Mouse (Mus musculus) forebrain, embryonic 12.5 days (tissue): ENCODE measurements at regions not wholly inside any gene's neighbourhood (a gene's known extent, or its start where the extent isn't known, plus 50 kb on each side); places are given as distances from the start of the nearest gene placed in this dataset.

Experiments
- ATAC-seq: fragments of 200-750 bp; cut with Nextera tagmentation; 2 replicates; pipeline ENCODE4 v1.8.0; 2017; ENCODE audit warnings: moderate TSS enrichment; ENCODE audit not compliant: low FRiP score
- H3K27ac ChIP-seq: fragments of 300-500 bp; sonication (generic); 2 replicates; pipeline ENCODE4 v1.5.1; 2016; ENCODE audit warnings: mild to moderate bottlenecking
- H3K27me3 ChIP-seq: fragments of 300-500 bp; sonication (generic); 2 replicates; pipeline ENCODE4 v1.6.1; 2016; ENCODE audit warnings: mild to moderate bottlenecking
- H3K36me3 ChIP-seq: fragments of 300-500 bp; sonication (generic); replicated peaks from 2 replicates; pipeline ENCODE4 v1.6.1; 2016; ENCODE audit warnings: mild to moderate bottlenecking
- H3K4me1 ChIP-seq: fragments of 300-500 bp; sonication (generic); 2 replicates; pipeline ENCODE4 v1.6.1; 2016
- H3K4me2 ChIP-seq: fragments of 300-500 bp; sonication (generic); 2 replicates; pipeline ENCODE4 v1.6.1; 2016; ENCODE audit warnings: mild to moderate bottlenecking, moderate library complexity
- H3K4me3 ChIP-seq: fragments of 300-500 bp; sonication (generic); replicated peaks from 2 replicates; pipeline ENCODE4 v1.5.1; 2016; ENCODE audit warnings: mild to moderate bottlenecking
- H3K9ac ChIP-seq: fragments of 300-500 bp; sonication (generic); 2 replicates; pipeline ENCODE4 v1.6.1; 2016; ENCODE audit warnings: mild to moderate bottlenecking
- H3K9me3 ChIP-seq: fragments of 300-500 bp; sonication (generic); 2 replicates; pipeline ENCODE4 v1.6.1; 2016
- WGBS: fragments of 180-500 bp; shearing (Covaris S2); methylation state at CpG from one replicate; pipeline ENCODE4 v1.1.7; 2016; 5-methylcytosine and 5-hydroxymethylcytosine counted together

- no peak overlapping the region for H3K4me2 ChIP-seq
- H3K4me3 ChIP-seq, result no peak overlapping the region
- H3K36me3 ChIP-seq, result no peaks in the 10 kb centered on the region
- no peak overlapping the region for H3K9ac ChIP-seq
- ATAC-seq, result no peak
- H3K27ac ChIP-seq, result no peak overlapping the region
- H3K4me1 ChIP-seq, result no peaks in the 10 kb centered on the region
- H3K9me3 ChIP-seq, result no peaks in the 10 kb centered on the region
- H3K27me3 ChIP-seq, result no peaks in the 10 kb centered on the region
- 39% methylated on average over 12 of the region's 12 CpGs for WGBS
Measured at GRCm38 (mm10) chr1:121013839-121014503, 318.4 kb downstream of the Insig2 start.

GRCm38 (mm10) chr1:121029375-121029774, 303.0 kb downstream of the Insig2 start:
- no peak overlapping the region for H3K4me3 ChIP-seq
- H3K9me3 ChIP-seq, result no peaks in the 10 kb centered on the region
- no peak for ATAC-seq
- no peaks in the 10 kb centered on the region for H3K4me1 ChIP-seq
- WGBS, result 96% methylated on average over 2 of the region's 2 CpGs
- H3K27me3 ChIP-seq, result no peaks in the 10 kb centered on the region
- H3K9ac ChIP-seq, result no peak overlapping the region
- H3K27ac ChIP-seq, result no peak overlapping the region
- H3K4me2 ChIP-seq, result no peak overlapping the region
- H3K36me3 ChIP-seq, result no peaks in the 10 kb centered on the region

- WGBS, result 86% methylated on average over 10 of the region's 10 CpGs
- no peak for ATAC-seq
- Histone ChIP-seq H3K36me3 (no peaks in the 10 kb centered on the region), H3K27ac (no peak overlapping the region), H3K4me3 (no peak overlapping the region), H3K4me2 (no peak overlapping the region), H3K27me3 (no peaks in the 10 kb centered on the region), H3K9me3 (no peaks in the 10 kb centered on the region), H3K4me1 (no peaks in the 10 kb centered on the region), H3K9ac (no peak overlapping the region)
Measured at GRCm38 (mm10) chr1:121034761-121035393, 297.5 kb downstream of the Insig2 start.

- Histone ChIP-seq H3K27ac (no peak overlapping the region), H3K36me3 (no peaks in the 10 kb centered on the region), H3K4me3 (no peak overlapping the region), H3K4me2 (no peak overlapping the region), H3K27me3 (peaks cover 91% of the 10 kb centered on the region), H3K9me3 (no peaks in the 10 kb centered on the region), H3K9ac (no peak overlapping the region), H3K4me1 (peaks cover 8% of the 10 kb centered on the region; the same call in 1 of the 2 replicates)
- no peak for ATAC-seq
- WGBS, result 62% methylated on average over 6 of the region's 6 CpGs
Measured at GRCm38 (mm10) chr1:121046581-121046980, 285.8 kb downstream of the Insig2 start.

- Histone ChIP-seq H3K27me3 (peaks cover 93% of the 10 kb centered on the region), H3K9me3 (no peaks in the 10 kb centered on the region), H3K4me3 (no peak overlapping the region), H3K9ac (no peak overlapping the region), H3K36me3 (no peaks in the 10 kb centered on the region), H3K27ac (no peak overlapping the region), H3K4me1 (peaks cover 11% of the 10 kb centered on the region; the same call in 1 of the 2 replicates), H3K4me2 (no peak overlapping the region)
- 64% methylated on average over 2 of the region's 2 CpGs for WGBS
- ATAC-seq, result no peak
Measured at GRCm38 (mm10) chr1:121047406-121047805, 285.0 kb downstream of the Insig2 start.

GRCm38 (mm10) chr1:121049684-121050083, 282.7 kb downstream of the Insig2 start:
- Histone ChIP-seq H3K4me3 (no peak overlapping the region), H3K36me3 (no peaks in the 10 kb centered on the region), H3K4me1 (peaks cover 11% of the 10 kb centered on the region; the same call in 1 of the 2 replicates), H3K4me2 (no peak overlapping the region), H3K27me3 (peaks cover 91% of the 10 kb centered on the region), H3K27ac (no peak overlapping the region), H3K9ac (no peak overlapping the region), H3K9me3 (no peaks in the 10 kb centered on the region)
- 77% methylated on average over 4 of the region's 4 CpGs for WGBS
- no peak for ATAC-seq

- Histone ChIP-seq H3K9me3 (0 out of 2 replicates have a peak, but pooled peaks cover 3% of the 10 kb centered on the region), H3K4me2 (no peak overlapping the region), H3K27ac (no peak overlapping the region), H3K9ac (no peak overlapping the region), H3K27me3 (peaks cover 91% of the 10 kb centered on the region), H3K36me3 (no peaks in the 10 kb centered on the region), H3K4me3 (no peak overlapping the region), H3K4me1 (peaks cover 11% of the 10 kb centered on the region; the same call in 1 of the 2 replicates)
- WGBS, result 25% methylated on average over 10 of the region's 12 CpGs
- peak; percentile 84; the same call in 1 of the 2 replicates for ATAC-seq
Measured at GRCm38 (mm10) chr1:121050695-121051495, 281.5 kb downstream of the Insig2 start.

- no peak overlapping the region for H3K4me2 ChIP-seq
- peaks cover 11% of the 10 kb centered on the region; the same call in 1 of the 2 replicates for H3K4me1 ChIP-seq
- no peak overlapping the region for H3K27ac ChIP-seq
- H3K9ac ChIP-seq, result no peak overlapping the region
- H3K9me3 ChIP-seq, result 0 out of 2 replicates have a peak, but pooled peaks cover 3% of the 10 kb centered on the region
- peak; percentile 23; the same call in 1 of the 2 replicates for ATAC-seq
- 29% methylated on average over 6 of the region's 6 CpGs for WGBS
- no peaks in the 10 kb centered on the region for H3K36me3 ChIP-seq
- peaks cover 90% of the 10 kb centered on the region for H3K27me3 ChIP-seq
- H3K4me3 ChIP-seq, result no peak overlapping the region
Measured at GRCm38 (mm10) chr1:121051496-121052119, 280.8 kb downstream of the Insig2 start.

GRCm38 (mm10) chr1:121052120-121052501, 280.3 kb downstream of the Insig2 start:
- no peak overlapping the region for H3K4me3 ChIP-seq
- no peak overlapping the region for H3K9ac ChIP-seq
- 71% methylated on average over 5 of the region's 5 CpGs for WGBS
- H3K4me1 ChIP-seq, result peaks cover 11% of the 10 kb centered on the region; the same call in 1 of the 2 replicates
- H3K27ac ChIP-seq, result no peak overlapping the region
- peaks cover 94% of the 10 kb centered on the region for H3K27me3 ChIP-seq
- ATAC-seq, result no peak
- H3K9me3 ChIP-seq, result 0 out of 2 replicates have a peak, but pooled peaks cover 3% of the 10 kb centered on the region
- no peaks in the 10 kb centered on the region for H3K36me3 ChIP-seq
- no peak overlapping the region for H3K4me2 ChIP-seq

- peaks cover 95% of the 10 kb centered on the region for H3K27me3 ChIP-seq
- no peak overlapping the region for H3K9ac ChIP-seq
- H3K4me3 ChIP-seq, result no peak overlapping the region
- ATAC-seq, result no peak
- H3K36me3 ChIP-seq, result no peaks in the 10 kb centered on the region
- 32% methylated on average over 11 of the region's 11 CpGs for WGBS
- H3K27ac ChIP-seq, result no peak overlapping the region
- peaks cover 11% of the 10 kb centered on the region; the same call in 1 of the 2 replicates for H3K4me1 ChIP-seq
- 0 out of 2 replicates have a peak, but pooled peaks cover 3% of the 10 kb centered on the region for H3K9me3 ChIP-seq
- no peak overlapping the region for H3K4me2 ChIP-seq
Measured at GRCm38 (mm10) chr1:121053692-121054091, 278.7 kb downstream of the Insig2 start.

- no peak overlapping the region for H3K4me2 ChIP-seq
- H3K4me3 ChIP-seq, result no peak overlapping the region
- no peaks in the 10 kb centered on the region for H3K4me1 ChIP-seq
- H3K9me3 ChIP-seq, result no peaks in the 10 kb centered on the region
- H3K36me3 ChIP-seq, result no peaks in the 10 kb centered on the region
- peaks cover 54% of the 10 kb centered on the region for H3K27me3 ChIP-seq
- ATAC-seq, result no peak
- no peak overlapping the region for H3K9ac ChIP-seq
- H3K27ac ChIP-seq, result no peak overlapping the region
- WGBS, result 57% methylated on average over 1 of the region's 1 CpGs
Measured at GRCm38 (mm10) chr1:121074569-121074968, 257.8 kb downstream of the Insig2 start.

- Histone ChIP-seq H3K4me1 (peaks cover 26% of the 10 kb centered on the region), H3K27me3 (peaks cover 41% of the 10 kb centered on the region), H3K4me2 (no peak overlapping the region), H3K36me3 (no peaks in the 10 kb centered on the region), H3K9ac (no peak overlapping the region), H3K27ac (no peak overlapping the region), H3K9me3 (no peaks in the 10 kb centered on the region), H3K4me3 (no peak overlapping the region)
- ATAC-seq, result no peak
- 20% methylated on average over 5 of the region's 5 CpGs for WGBS
Measured at GRCm38 (mm10) chr1:121082839-121083238, 249.6 kb downstream of the Insig2 start.
